Mouse (Mus musculus): ENCODE results near the gene Tspan5.
A peak's percentile ranks its signal among the peaks of the same experiment; 100 is the strongest.

Tspan5 gene

DNA sequence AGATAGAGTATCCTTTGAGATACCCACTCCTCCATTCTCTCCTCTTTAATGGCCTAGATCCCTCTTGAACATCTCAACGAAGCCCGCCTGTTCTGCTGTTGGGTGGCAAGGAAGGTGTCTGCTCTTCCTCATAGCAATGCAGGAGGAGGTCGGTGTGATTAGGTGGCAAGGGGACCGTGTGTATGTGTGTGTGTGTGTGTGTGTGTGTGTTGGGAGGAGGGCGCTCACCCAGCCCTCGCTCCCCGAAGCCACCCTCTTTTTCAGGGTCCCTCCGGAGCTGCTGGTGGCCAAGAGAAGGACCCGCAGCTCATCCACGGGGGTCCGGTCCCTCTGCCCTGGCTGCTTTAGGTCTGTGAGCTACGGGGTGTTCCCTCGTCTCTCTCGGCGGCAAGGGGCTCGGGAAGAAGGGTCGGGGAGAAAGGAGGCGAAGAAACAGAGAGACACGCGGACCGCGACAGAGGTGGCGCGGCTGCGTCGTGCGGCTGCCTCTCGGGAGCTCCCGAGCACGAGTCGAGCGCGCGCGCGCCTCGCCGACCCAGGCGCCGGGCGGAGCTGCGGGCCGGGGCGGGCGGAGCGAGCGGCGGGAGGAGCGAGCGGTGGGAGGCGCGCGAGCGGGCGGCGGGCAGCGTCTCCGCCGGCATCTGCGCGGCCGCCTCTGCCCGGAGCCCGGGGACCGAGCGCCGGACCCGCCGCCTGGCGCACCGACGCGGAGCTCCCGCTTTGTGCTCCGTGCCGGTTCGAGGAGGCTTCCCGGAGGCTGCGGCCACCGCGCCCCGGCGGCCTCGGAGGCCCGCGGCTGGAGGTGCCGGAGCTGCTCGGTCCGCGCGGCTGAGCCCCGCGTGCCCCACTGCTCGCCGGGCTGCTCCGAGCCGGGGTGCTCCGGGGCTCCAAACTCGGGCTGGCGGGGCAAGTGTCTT is at the start of gene Tspan5:
Gene Tspan5 (plus strand): TSS at position 547 of the 917 bp plus-strand sequence.
- DNase-seq = peak; percentile 76 to 85

DNA sequence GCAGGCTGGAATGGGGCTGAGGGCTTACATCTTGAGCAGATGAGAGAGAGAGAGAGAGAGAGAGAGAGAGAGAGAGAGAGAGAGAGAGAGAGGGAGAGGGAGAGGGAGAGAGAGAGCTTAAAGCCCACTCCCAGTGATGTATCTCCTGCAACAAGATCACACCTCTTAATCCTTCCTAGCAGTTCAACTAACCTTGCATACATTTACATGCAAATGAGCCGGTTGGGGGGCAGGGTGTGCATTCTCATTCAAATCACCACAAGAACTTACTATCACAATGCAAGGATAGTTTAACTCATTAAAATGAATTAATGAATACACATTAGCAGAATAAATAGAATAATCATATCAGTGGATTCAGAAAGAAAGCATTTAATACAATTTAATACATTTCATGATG is 49.7 kb upstream of the Tspan5 start:
- no peak for DNase-seq

DNA sequence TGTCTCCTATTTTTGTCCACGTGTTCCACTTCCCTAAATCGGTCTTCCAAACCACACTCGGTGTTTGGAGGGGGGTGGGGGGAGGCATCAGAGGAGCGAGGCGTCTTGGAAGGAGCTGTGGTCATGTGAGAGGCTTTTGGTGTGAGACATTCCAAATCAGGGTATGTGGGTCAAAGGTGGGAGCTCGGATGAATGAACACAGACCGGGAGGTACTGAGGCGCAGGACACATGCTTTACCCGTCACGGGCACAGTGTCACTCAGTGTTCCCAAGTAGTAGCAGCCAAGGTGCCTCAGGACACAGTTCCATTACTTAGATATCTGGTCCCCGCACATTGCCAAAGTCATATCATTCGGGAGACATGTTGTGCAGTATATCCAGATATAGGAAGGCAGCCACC is 38.6 kb upstream of the Tspan5 start:
- DNase-seq = no peak

- DNase-seq = no peak
Observed at GRCm38 (mm10) chr3:138704469-138704868, 37.5 kb upstream of the Tspan5 start.

DNA sequence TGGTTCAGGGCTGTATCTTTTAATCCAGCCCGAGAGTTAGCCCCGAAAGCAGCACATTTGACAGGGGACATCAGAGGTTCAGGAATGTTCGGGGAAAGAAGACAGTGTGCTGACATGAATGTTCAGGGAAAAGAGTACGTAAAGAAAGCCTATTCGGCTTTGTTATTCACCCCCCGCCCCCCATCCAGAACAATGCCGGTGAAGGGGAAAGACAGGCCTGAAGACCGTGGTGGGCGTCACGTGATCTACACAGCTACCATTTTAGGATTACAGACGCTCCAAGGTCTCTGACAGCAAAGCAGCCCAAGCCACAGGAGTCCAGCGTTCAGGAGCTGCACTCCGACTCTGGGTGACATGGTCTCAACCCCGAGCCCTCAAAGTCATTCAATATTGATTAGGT is 36.1 kb upstream of the Tspan5 start:
- DNase-seq = no peak

GRCm38 (mm10) chr3:138709183-138709582 is 32.8 kb upstream of the Tspan5 start:
- no peak for DNase-seq

- DNase-seq = no peak
Observed at GRCm38 (mm10) chr3:138711971-138712370, 30.0 kb upstream of the Tspan5 start.

GRCm38 (mm10) chr3:138712452-138713140 is 29.4 kb upstream of the Tspan5 start:
- peak; percentile 22 to 43 for DNase-seq

- DNase-seq = peak; percentile 46 to 47
Observed at GRCm38 (mm10) chr3:138713141-138713540, 28.9 kb upstream of the Tspan5 start.

GRCm38 (mm10) chr3:138714788-138715187 is 27.2 kb upstream of the Tspan5 start:
- no peak for DNase-seq

DNA sequence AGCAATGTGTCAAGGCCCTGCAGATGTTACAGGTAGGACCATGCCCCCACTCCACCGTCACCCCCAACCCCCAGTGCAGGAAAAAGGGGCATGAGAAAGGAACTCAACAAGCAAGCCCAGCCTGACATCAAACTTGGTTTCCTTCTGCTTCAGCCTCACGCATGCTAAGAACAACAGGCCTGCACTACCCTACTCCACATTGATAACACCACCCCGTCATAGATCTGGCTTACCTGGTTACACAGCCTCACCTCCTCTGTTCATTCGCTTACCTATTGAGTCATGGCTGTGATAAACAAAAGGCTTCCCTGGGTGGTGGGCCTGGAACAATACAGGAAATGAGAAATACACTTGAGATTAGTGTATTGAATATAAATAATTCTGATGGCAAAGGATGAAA is 26.8 kb upstream of the Tspan5 start:
- DNase-seq = no peak

DNA sequence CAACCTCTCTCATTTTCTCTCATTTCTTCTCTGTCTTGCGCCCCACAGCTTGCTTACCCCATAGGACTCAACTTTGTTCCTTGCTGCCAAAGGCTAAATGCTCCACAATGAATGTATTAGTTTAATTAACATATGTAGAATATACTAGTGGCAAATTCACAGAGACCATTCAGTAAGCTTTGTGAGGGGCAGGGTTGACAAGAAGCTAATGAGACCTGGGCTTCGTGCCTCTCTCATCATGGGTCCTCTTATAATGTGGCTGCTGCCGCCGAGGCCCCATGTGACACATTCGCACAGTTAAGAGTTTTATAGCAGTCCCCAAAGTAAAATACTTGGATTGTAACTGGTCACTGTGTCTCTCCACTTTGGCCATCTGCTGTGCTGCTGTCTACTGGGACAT is 25.0 kb upstream of the Tspan5 start:
- no peak for DNase-seq

- DNase-seq = no peak
Observed at GRCm38 (mm10) chr3:138722152-138722551, 19.8 kb upstream of the Tspan5 start.

GRCm38 (mm10) chr3:138727571-138727970 is 14.4 kb upstream of the Tspan5 start:
- no peak for DNase-seq

GRCm38 (mm10) chr3:138728840-138729239 is 13.2 kb upstream of the Tspan5 start:
- no peak for DNase-seq

DNA sequence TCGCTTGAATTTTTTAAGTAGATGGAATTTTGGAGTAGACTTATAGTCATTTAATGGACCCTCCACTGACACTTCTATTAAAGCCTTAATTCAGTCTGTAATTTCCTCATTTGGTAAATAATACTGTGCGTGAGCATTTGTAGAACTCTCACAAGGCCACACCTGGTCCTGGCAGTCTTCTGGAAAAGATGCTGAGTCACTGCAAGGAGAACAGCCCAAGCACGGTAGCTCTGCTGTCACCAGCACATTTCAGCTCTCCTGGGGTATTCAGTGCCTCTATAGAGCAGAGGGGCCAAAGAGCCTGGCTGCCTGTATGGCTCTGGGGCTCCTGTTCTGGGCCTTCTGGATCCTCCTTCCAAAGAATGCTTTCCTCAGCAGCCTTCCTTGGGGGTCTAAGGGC is 11.2 kb upstream of the Tspan5 start:
- no peak for DNase-seq

GRCm38 (mm10) chr3:138735760-138736159 is 6.2 kb upstream of the Tspan5 start:
- DNase-seq = no peak

GRCm38 (mm10) chr3:138739150-138739700 is 2.8 kb upstream of the Tspan5 start:
- no peak for DNase-seq

- DNase-seq = no peak
Observed at GRCm38 (mm10) chr3:138740291-138740690, 1.7 kb upstream of the Tspan5 start.

DNA sequence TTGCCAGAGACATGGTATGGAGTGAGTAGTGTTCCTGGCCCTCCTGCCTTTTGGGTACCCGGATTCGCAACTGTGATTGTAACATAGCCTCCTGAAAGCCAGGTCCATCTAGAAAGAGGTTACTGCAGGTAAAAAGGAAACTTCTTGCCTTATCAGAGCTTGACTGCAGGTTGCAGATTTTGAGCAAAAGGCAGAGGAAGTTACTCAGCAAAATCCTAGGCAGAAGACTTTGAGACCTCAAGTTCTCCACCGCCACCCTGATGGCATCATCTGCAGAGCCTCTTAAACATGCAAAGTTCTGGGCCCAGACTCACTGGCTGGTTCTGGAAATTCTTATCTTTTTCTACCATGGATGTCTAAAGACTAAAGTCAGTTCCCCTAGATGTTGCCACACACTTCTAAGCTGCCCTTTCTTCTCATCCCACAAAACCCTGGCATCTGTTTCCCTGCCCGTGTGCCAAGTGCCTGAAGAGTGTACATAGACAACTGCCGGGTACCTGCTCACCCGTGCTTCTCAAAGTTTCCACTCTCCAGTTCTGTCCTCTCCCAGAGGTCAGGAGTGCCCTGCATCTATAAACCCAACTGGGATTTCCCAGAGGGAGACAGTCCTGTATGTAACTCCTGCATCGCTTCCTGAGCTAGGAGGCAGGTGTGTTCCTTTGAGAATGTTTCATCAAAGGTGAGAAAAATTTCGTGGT is 1.0 kb upstream of the Tspan5 start:
- DNase-seq = no peak

DNA sequence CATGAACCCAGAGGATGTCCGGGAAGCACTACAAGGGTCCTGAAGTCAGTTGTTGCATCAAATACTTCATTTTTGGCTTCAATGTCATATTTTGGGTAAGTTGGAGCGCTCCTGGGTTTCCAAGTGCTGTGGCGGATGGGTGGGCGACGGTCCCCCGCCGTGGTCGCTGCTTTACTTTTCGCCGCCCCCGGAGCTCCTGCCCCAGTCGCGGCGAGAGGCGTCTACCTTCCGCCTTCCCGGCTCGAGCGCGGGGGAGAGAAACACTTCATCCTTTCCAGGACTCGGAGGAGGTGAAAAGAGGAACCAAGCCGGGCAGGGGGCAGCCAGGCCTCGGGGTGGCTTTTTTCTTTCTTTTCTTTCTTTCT is 553 bp downstream of the Tspan5 start:
- peak in 1 of 2 experiments; percentile 43 for DNase-seq

GRCm38 (mm10) chr3:138743061-138743671 is 1.2 kb downstream of the Tspan5 start:
- peak; percentile 77 to 81 for DNase-seq
